Mouse (Mus musculus): Measurements from ENCODE around the gene Gpat3.

GRCm38 (mm10) chr5:100885216-100885615, 39.7 kb downstream of the Gpat3 start:
- no peak for TF ChIP-seq CTCF (IDR thresholded peaks at IDR 0.05; ENCODE audit: borderline replicate concordance, insufficient read depth, low read depth, low read length)
- TF ChIP-seq POLR2A (IDR thresholded peaks at IDR 0.05; ENCODE audit: borderline replicate concordance, insufficient read depth, low read length) = no peak
